Mouse (Mus musculus): ENCODE data around the gene Scn4a. TPM values are rescaled to one million over a fixed set of nuclear protein-coding genes. Genes with fewer than 3 reads are reported as not detected.
"Not testable (repeated sequence)": the region's sequence is repeated elsewhere in the genome, so short reads cannot be mapped to it uniquely, and the experiment has no call there.

Scn4a gene
- polyA plus RNA-seq, 1 experiment from 2014 or later: not detected

GRCm38 (mm10) chr11:106354181-106354580 lies 1.1 kb upstream of the Scn4a start:
- WGBS: 70% methylated on average over 1 of the region's 1 CpGs
- H3K36me3 ChIP-seq: no peaks in the 10 kb centered on the region
- H3K9ac ChIP-seq (replicated peaks): no peak overlapping the region
- H3K4me3 ChIP-seq: no peak overlapping the region
- H3K4me1 ChIP-seq: no peaks in the 10 kb centered on the region
- no peaks in the 10 kb centered on the region for H3K27me3 ChIP-seq
- H3K9me3 ChIP-seq: no peaks in the 10 kb centered on the region
- no peak for ATAC-seq (replicated peaks)
- H3K4me2 ChIP-seq (replicated peaks): no peak overlapping the region
- H3K27ac ChIP-seq (replicated peaks): no peak overlapping the region

- Histone ChIP-seq H3K27ac (replicated peaks) (no peak overlapping the region), H3K4me1 (no peaks in the 10 kb centered on the region), H3K4me2 (replicated peaks) (no peak overlapping the region), H3K9me3 (no peaks in the 10 kb centered on the region), H3K4me3 (no peak overlapping the region), H3K9ac (replicated peaks) (no peak overlapping the region), H3K36me3 (no peaks in the 10 kb centered on the region), H3K27me3 (no peaks in the 10 kb centered on the region)
- no peak for ATAC-seq (replicated peaks)
- 81% methylated on average over 4 of the region's 4 CpGs for WGBS
These were observed 1.1 kb downstream of the Scn4a start for GRCm38 (mm10) chr11:106351941-106352340.

GRCm38 (mm10) chr11:106351253-106351652 lies 1.8 kb downstream of the Scn4a start:
- Histone ChIP-seq H3K4me1 (no peaks in the 10 kb centered on the region), H3K27ac (replicated peaks) (no peak overlapping the region), H3K4me3 (no peak overlapping the region), H3K4me2 (replicated peaks) (no peak overlapping the region), H3K36me3 (no peaks in the 10 kb centered on the region), H3K9ac (replicated peaks) (no peak overlapping the region), H3K9me3 (no peaks in the 10 kb centered on the region), H3K27me3 (no peaks in the 10 kb centered on the region)
- 52% methylated on average over 3 of the region's 3 CpGs for WGBS
- ATAC-seq (replicated peaks): no peak

- no peak overlapping the region for H3K27ac ChIP-seq (replicated peaks)
- no peak for ATAC-seq (replicated peaks)
- no peaks in the 10 kb centered on the region for H3K9me3 ChIP-seq
- no peaks in the 10 kb centered on the region for H3K27me3 ChIP-seq
- H3K9ac ChIP-seq (replicated peaks): no peak overlapping the region
- WGBS: 68% methylated on average over 5 of the region's 5 CpGs
- H3K36me3 ChIP-seq: no peaks in the 10 kb centered on the region
- H3K4me2 ChIP-seq (replicated peaks): no peak overlapping the region
- no peaks in the 10 kb centered on the region for H3K4me1 ChIP-seq
- H3K4me3 ChIP-seq: no peak overlapping the region
These were observed 2.2 kb downstream of the Scn4a start for GRCm38 (mm10) chr11:106350853-106351252.

GRCm38 (mm10) chr11:106349772-106350171 lies 3.3 kb downstream of the Scn4a start:
- H3K4me2 ChIP-seq (replicated peaks): no peak overlapping the region
- no peak overlapping the region for H3K27ac ChIP-seq (replicated peaks)
- no peak overlapping the region for H3K4me3 ChIP-seq
- no peak overlapping the region for H3K9ac ChIP-seq (replicated peaks)
- H3K27me3 ChIP-seq: no peaks in the 10 kb centered on the region
- H3K4me1 ChIP-seq: no peaks in the 10 kb centered on the region
- no peak for ATAC-seq (replicated peaks)
- 89% methylated on average over 6 of the region's 6 CpGs for WGBS
- H3K36me3 ChIP-seq: no peaks in the 10 kb centered on the region
- H3K9me3 ChIP-seq: no peaks in the 10 kb centered on the region

GRCm38 (mm10) chr11:106344910-106345309 lies 8.2 kb downstream of the Scn4a start:
- H3K4me3 ChIP-seq: no peak overlapping the region
- no peaks in the 10 kb centered on the region for H3K9me3 ChIP-seq
- WGBS: 46% methylated on average over 6 of the region's 6 CpGs
- no peak overlapping the region for H3K27ac ChIP-seq (replicated peaks)
- H3K4me1 ChIP-seq: no peaks in the 10 kb centered on the region
- no peak overlapping the region for H3K9ac ChIP-seq (replicated peaks)
- no peaks in the 10 kb centered on the region for H3K27me3 ChIP-seq
- H3K36me3 ChIP-seq: no peaks in the 10 kb centered on the region
- H3K4me2 ChIP-seq (replicated peaks): no peak overlapping the region
- ATAC-seq (replicated peaks): no peak

GRCm38 (mm10) chr11:106340990-106341520 lies 12.0 kb downstream of the Scn4a start:
- H3K36me3 ChIP-seq: no peaks in the 10 kb centered on the region
- no peak overlapping the region for H3K9ac ChIP-seq (replicated peaks)
- no peaks in the 10 kb centered on the region for H3K27me3 ChIP-seq
- no peak for ATAC-seq (replicated peaks)
- H3K4me1 ChIP-seq: no peaks in the 10 kb centered on the region
- 87% methylated on average over 9 of the region's 9 CpGs for WGBS
- H3K4me2 ChIP-seq (replicated peaks): no peak overlapping the region
- no peaks in the 10 kb centered on the region for H3K9me3 ChIP-seq
- no peak overlapping the region for H3K27ac ChIP-seq (replicated peaks)
- no peak overlapping the region for H3K4me3 ChIP-seq

- not testable (repeated sequence) for H3K4me2 ChIP-seq (replicated peaks); H3K9me3 ChIP-seq; H3K36me3 ChIP-seq; ATAC-seq (replicated peaks); H3K27ac ChIP-seq (replicated peaks); H3K4me1 ChIP-seq; H3K9ac ChIP-seq (replicated peaks); H3K4me3 ChIP-seq; H3K27me3 ChIP-seq
- WGBS: 99% methylated on average over 4 of the region's 4 CpGs
These were observed 13.8 kb downstream of the Scn4a start for GRCm38 (mm10) chr11:106339323-106339722.

GRCm38 (mm10) chr11:106338870-106339269 lies 14.2 kb downstream of the Scn4a start:
- no peak overlapping the region for H3K27ac ChIP-seq (replicated peaks)
- H3K27me3 ChIP-seq: no peaks in the 10 kb centered on the region
- no peaks in the 10 kb centered on the region for H3K9me3 ChIP-seq
- H3K4me2 ChIP-seq (replicated peaks): no peak overlapping the region
- no peak overlapping the region for H3K9ac ChIP-seq (replicated peaks)
- H3K4me3 ChIP-seq: no peak overlapping the region
- H3K4me1 ChIP-seq: no peaks in the 10 kb centered on the region
- WGBS: 80% methylated on average over 7 of the region's 7 CpGs
- no peak for ATAC-seq (replicated peaks)
- H3K36me3 ChIP-seq: no peaks in the 10 kb centered on the region

- Histone ChIP-seq H3K27ac (replicated peaks) (no peak overlapping the region), H3K4me3 (no peak overlapping the region), H3K27me3 (no peaks in the 10 kb centered on the region), H3K36me3 (no peaks in the 10 kb centered on the region), H3K9ac (replicated peaks) (no peak overlapping the region), H3K4me2 (replicated peaks) (no peak overlapping the region), H3K9me3 (no peaks in the 10 kb centered on the region), H3K4me1 (no peaks in the 10 kb centered on the region)
- 70% methylated on average over 5 of the region's 5 CpGs for whole genome bisulfite sequencing
- ATAC-seq (replicated peaks): no peak
These were observed 15.1 kb downstream of the Scn4a start for GRCm38 (mm10) chr11:106338029-106338428.

- no peaks in the 10 kb centered on the region for H3K4me1 ChIP-seq
- 19% methylated on average over 2 of the region's 2 CpGs for WGBS
- ATAC-seq (replicated peaks): no peak
- H3K27me3 ChIP-seq: no peaks in the 10 kb centered on the region
- no peak overlapping the region for H3K9ac ChIP-seq (replicated peaks)
- no peak overlapping the region for H3K4me2 ChIP-seq (replicated peaks)
- no peak overlapping the region for H3K27ac ChIP-seq (replicated peaks)
- H3K36me3 ChIP-seq: no peaks in the 10 kb centered on the region
- H3K4me3 ChIP-seq: no peak overlapping the region
- no peaks in the 10 kb centered on the region for H3K9me3 ChIP-seq
These were observed 19.0 kb downstream of the Scn4a start for GRCm38 (mm10) chr11:106334066-106334465.

GRCm38 (mm10) chr11:106332458-106332857 lies 20.6 kb downstream of the Scn4a start:
- Histone ChIP-seq H3K9me3 (no peaks in the 10 kb centered on the region), H3K27me3 (no peaks in the 10 kb centered on the region), H3K9ac (replicated peaks) (no peak overlapping the region), H3K36me3 (no peaks in the 10 kb centered on the region), H3K4me1 (no peaks in the 10 kb centered on the region), H3K27ac (replicated peaks) (no peak overlapping the region), H3K4me2 (replicated peaks) (no peak overlapping the region), H3K4me3 (no peak overlapping the region)
- WGBS: 46% methylated on average over 4 of the region's 4 CpGs
- ATAC-seq (replicated peaks): no peak

GRCm38 (mm10) chr11:106329682-106330081 lies 23.4 kb downstream of the Scn4a start:
- 80% methylated on average over 7 of the region's 7 CpGs for WGBS
- Histone ChIP-seq H3K4me3 (no peak overlapping the region), H3K4me2 (replicated peaks) (no peak overlapping the region), H3K27me3 (no peaks in the 10 kb centered on the region), H3K36me3 (no peaks in the 10 kb centered on the region), H3K27ac (replicated peaks) (no peak overlapping the region), H3K9ac (replicated peaks) (no peak overlapping the region), H3K9me3 (no peaks in the 10 kb centered on the region), H3K4me1 (no peaks in the 10 kb centered on the region)
- no peak for ATAC-seq (replicated peaks)
